Mouse (Mus musculus) mouse trophoblast stem cell (cell line): ENCODE measurements around the gene Slc28a1.

ENCODE experiments used
- in situ Hi-C, 2 experiments: fragments of 300-500 bp; cut with MseI, MboI; formaldehyde crosslinking; loops; 2 replicates in 1 of 2; 3 replicates in 1 of 2; pipeline ENCODE4 v1.15.1; 2025

Gene Slc28a1

DNA sequence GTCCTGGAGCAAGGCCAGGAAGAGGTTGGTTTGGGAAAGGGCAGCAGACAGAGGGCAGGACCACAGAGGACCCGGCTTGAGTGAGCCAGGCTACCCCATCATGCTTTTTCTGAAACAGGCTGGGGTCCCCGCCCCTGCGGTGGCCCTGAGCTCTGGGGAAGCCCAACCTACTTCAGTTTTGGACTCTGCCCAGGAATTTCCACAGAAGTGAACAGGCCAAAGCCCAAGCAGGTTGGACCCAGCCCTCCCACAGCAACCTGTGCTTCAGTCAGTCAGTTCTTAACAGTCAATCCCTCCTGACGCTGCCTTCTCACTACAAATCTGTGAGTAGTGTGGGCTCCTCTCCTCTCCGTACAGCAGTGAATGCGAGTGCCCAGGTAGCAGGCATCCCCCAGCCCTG, at the start of gene Slc28a1:
Gene Slc28a1, plus strand, starts transcription at position 245 of the 400 bp plus-strand sequence.
- in situ Hi-C loops: no loop called here

GRCm38 (mm10) chr7:81066714-81067113, 47.9 kb upstream of the Slc28a1 start:
- in situ Hi-C loops: loop anchor here in 1 of 2 experiments (10.0 kb wide), 1 partner anchor 182 kb away; no protein-coding TSS in a partner anchor

DNA sequence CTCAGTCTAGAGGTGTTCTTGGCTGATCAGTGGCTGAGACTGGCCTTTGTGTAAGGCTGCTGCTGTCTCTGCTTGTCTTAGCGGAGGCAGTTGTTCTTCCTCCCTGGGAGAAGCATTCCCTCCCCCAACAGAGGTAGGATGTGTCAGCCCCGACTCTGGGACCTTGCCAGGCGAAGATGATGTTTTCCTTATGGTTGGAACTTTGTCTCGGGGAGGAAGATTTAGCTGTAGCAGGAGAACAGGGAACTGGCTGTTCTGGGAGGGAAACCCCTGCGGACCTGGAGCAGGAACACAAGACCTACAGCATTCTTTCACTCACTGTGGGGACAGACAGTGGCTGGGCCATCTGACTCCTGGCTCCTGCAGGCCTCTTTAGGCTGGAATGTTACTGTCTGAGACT, 42.1 kb upstream of the Slc28a1 start:
- in situ Hi-C loops: no loop called here

DNA sequence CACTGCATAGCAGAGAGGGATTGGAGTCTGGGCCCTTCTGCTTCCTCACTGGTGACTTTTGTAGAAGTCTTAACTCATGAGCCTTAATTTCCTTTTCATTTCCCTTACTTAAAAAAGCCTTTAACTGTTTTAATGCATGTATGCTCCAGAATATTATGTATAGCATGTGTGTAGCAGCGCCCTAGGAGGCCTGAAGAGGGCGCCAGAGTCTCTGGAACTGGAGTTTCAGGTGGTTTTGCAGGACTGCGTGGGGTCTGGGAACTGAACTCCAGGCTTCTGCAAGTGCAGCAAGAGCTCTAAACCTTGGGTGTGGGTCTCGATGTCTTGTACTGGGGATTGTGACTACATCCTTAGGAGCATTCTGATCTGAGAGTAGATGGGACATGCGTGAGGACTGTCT, 41.3 kb upstream of the Slc28a1 start:
- in situ Hi-C loops: no loop called here

DNA sequence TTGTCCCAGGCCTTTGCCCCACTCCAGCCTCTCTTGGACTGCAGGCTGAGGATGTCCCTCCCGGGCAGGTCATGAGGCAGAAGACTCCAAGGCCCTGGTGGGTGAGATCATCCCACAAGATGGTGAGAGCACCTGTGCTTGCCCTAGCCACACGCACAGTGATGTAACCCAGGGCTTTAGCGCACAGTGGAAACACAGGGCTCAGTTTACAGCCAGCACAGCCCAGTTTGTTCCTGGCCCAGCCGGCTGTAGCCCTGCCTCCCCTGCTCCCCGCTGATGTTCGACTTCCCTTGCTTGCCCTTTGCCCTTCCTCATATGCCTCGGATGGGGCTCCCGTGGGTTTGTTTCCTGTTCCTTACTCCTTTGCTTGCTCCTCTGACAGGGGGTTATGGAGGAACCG, 40.1 kb upstream of the Slc28a1 start:
- in situ Hi-C loops: no loop called here

DNA sequence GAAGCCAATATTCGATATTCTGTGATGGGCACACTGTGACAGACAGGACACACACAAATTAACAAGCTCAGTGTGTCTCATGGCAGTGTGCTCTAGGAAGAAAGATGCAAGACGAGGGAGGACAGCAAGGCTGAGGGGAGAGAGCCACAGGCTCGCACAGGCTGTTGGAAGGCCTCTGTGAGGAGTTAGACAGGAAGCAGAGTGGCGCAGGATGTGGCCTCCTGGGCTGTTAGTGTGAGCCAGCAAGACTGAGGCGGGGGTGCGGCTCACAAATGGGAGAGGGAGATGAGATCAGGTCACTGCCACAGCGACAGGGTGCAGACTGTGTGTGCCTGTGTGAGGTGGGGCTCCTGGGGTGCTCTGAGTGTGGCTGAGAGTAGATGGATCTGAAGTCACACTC, 39.3 kb upstream of the Slc28a1 start:
- in situ Hi-C loops: no loop called here

DNA sequence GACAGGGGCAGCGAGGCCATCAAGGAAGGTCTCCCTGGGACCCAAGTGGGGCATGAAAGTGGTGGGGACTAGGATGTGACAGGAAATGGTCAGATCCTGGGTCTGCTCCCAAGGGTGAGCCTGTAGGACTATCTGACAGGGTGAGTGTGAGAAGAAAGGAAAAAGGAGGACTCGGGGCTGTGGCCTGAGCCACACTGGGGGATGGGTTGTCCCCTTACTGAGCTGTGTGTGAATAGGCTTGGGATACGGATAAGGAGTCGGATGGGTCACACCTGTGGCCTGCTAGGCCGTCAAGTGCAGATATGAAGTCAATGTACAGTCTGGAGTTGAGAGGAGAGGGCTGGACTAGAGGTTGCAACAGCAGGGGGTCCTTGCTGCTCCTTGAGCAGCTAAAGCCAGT, 38.9 kb upstream of the Slc28a1 start:
- in situ Hi-C loops: no loop called here

DNA sequence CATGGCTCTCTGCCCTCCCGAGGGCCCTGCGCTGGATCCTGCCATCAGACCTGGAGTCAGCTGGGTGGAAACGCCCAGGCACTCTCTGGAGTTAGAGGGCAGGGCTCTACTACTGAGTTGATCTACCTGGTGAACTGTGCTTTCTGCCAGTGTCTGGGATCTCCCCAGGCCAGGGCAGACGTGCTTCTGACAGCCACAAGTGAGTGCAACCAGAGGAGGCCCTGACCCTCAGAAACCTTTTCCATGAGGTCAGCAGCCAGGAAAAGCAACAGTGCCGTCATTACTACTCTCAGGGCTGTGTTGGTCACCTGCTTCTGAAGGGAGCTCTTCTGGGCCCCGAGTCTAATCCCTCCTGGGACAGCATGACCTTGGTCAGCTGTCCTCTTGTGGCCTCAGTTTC, 37.6 kb upstream of the Slc28a1 start:
- in situ Hi-C loops: no loop called here

DNA sequence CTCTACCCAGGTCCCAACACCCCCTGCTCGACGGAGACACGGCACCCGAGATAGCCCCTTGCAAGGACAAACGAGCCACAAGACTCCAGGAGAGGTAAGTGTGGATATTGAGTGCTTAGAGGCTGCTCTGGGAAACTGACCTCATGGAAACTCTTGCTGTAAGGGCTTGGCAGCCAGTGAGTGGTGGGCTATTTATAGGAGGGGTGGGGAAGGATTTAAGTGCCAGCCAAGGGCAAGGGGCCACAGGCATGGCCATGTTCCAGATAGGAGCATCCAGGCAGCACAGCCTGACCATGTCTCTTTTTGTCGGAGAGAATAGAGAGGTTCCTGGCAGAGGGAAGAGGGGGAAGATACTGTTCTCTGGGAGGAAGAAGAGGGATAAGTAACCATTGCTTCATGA, 35.9 kb upstream of the Slc28a1 start:
- in situ Hi-C loops: no loop called here

GRCm38 (mm10) chr7:81093420-81093965, 21.1 kb upstream of the Slc28a1 start:
- in situ Hi-C loops: no loop called here

GRCm38 (mm10) chr7:81094104-81094757, 20.4 kb upstream of the Slc28a1 start:
- in situ Hi-C loops: no loop called here

DNA sequence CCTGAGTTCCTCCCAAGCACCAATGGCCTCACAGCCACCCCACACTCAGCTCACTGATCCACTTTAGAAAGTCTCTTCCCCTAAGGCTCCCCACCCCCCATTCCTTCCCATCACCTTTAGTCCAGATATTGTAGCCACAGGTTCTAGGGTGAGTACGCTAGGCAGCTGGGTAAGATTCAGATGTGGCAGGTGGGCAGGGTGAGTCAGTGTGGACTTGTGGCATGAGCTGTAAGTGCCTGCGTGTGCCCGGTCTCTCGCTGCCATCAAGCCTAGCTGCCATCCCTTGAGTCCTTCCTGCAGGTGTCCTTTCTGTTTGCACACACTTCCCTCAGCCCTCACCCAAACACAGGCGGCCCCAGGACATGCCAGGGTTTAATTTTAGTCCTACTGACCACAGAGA, 14.3 kb upstream of the Slc28a1 start:
- in situ Hi-C loops: no loop called here

- in situ Hi-C loops: no loop called here
Measured at GRCm38 (mm10) chr7:81102854-81103253, 11.7 kb upstream of the Slc28a1 start.

DNA sequence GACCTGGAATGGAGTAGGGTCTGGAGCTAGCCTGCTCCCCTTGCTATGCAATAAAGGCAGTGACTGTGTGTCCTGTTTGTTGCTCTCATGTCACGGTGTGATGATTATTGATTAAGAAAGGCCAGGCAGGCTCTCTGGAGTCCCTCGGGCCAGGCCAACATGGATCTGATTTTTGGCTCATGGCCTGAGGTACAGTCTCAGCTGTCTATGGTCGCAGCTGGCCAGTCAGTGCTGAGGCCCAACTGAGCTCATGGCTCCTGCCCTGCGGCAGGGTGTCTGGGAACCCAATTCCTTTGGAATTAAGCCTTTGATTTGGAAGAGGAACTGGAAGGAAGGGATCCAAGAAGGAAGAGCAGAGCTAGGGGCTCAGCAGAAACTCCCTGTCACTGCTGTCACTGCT, 9.1 kb upstream of the Slc28a1 start:
- in situ Hi-C loops: no loop called here

- in situ Hi-C loops: no loop called here
Measured at GRCm38 (mm10) chr7:81108226-81108625, 6.4 kb upstream of the Slc28a1 start.

GRCm38 (mm10) chr7:81109717-81110651, 4.6 kb upstream of the Slc28a1 start:
- in situ Hi-C loops: no loop called here

DNA sequence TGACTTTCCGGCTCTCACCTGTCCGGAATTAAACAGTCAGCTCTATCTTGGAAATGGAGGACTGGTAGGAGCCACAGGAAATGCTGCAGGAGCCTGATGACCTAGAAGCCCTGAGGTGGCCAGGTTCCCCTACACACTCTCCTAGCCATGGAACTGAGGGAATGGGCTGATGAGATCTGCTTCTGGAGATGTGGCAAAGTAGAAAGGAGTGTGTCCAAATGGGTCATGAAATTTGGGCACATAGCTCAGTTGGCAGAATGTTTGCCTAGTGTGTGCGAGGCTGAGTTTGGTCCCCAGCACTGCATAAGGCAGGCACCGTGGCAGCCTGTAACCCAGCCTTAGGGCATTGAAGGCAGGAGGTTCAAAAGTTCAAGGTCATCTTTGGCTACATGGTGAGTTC, 3.8 kb upstream of the Slc28a1 start:
- in situ Hi-C loops: no loop called here

DNA sequence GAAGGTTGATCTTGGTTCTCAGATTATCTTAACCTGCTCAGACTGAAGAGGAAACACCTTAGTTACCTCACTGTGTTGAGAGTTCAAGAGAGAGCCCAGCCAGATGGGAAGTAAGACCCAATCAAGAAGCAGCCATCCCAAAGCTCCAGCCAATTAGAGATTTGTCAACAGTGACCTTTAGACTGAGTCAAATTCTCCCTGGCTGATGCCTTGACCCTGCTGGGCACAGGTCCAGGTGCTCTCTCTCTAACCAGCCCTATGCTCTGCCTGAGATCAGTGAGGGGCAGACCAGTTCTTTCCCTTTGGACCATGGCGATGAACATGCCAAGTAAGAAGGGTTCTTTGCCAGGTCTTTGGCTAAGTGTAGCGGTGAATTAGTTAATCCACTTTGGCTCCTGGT, 2.9 kb upstream of the Slc28a1 start:
- in situ Hi-C loops: no loop called here

DNA sequence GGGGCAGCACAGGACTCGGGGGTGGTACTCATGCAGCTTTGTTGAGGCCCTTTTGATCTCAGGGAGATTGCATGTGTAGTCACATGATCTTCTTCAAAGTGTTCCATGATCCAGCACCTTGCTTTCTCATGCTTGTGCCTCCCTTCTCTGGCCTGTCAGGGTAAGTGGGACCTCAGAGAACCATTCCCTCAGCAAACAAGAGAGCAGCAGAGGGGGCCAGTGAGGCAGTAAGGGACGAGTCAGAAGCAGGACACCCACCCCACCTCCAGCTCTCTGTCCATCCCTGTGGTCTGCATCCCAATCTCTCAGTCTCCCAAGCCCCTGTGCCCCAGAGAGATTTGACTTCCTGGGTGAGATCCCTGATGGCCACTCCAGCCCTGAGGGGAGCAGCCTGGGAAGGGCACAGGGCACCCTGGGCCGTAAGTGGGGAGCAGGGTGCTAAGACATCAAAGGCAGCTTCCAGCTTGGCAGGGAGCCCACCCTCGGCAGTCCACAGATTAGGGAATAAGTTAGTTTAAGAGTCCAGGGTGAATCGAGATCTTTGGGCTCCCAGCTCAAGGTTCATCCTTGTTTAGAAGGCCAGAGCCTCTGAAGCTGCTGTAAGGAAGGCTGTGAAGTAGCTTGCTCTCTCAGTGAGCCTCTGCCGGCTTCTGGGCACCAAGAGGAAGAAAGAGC, 1.8 kb upstream of the Slc28a1 start:
- in situ Hi-C loops: no loop called here

- in situ Hi-C loops: no loop called here
Measured at GRCm38 (mm10) chr7:81121099-81121498, 6.5 kb downstream of the Slc28a1 start.

DNA sequence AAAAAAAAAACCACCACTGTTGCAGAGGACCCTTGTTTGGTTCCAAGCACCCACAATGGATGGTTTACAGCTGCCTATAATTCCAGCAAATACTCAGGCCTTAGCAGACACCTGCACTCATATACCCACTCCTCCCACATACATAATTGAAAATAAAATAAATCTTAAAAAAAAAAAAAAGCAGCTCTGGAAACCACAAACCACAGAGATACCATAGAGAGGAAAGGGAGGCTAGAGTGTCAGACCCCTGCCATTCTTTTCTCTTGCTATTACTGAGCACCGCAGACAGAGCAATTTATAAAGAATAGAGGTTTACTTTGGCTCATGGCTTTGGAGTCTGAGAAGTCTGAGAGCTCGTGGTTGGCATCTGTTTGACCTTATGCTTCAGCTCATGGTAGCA, 8.2 kb downstream of the Slc28a1 start:
- in situ Hi-C loops: no loop called here

DNA sequence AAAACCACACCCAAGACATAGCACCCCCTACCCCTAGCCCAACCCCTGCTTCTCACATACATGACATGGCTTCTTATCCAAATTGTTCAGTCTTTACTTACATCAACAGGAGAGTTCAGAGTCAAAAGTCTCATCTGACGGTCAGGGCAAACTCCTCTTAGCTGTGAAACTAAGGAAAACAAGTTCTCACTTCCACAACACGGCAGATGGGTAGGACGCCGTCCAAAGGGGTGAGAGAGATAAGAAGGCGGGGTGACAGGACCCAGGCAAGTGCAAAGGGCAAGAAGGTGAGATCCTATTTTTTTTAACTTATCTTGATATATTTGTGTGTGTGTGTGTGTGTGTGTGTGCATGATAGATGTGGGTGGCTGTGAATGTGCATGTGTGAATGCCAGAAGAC, 9.0 kb downstream of the Slc28a1 start:
- in situ Hi-C loops: no loop called here
